Mouse (Mus musculus): ENCODE results near the gene Map3k12. TPM values are rescaled to one million over a fixed set of nuclear protein-coding genes. Genes with fewer than 3 reads are reported as not detected.

The Map3k12 gene
- polyA plus RNA-seq, 1 experiment from 2014 or later = 53.9 TPM

- Histone ChIP-seq H3K4me3 (replicated peaks) (no peak overlapping the region), H3K27ac (no peak overlapping the region), H3K4me1 (replicated peaks) (no peaks in the 10 kb centered on the region), H3K9ac (replicated peaks) (no peak overlapping the region), H3K4me2 (replicated peaks) (no peak overlapping the region), H3K9me3 (no peaks in the 10 kb centered on the region), H3K27me3 (no peaks in the 10 kb centered on the region), H3K36me3 (peaks cover 69% of the 10 kb centered on the region)
- WGBS = 89% methylated on average over 3 of the region's 3 CpGs
- no peak for ATAC-seq
These were observed 15.4 kb upstream of the Map3k12 start for GRCm38 (mm10) chr15:102532106-102532900.

GRCm38 (mm10) chr15:102531586-102531985 lies 14.7 kb upstream of the Map3k12 start:
- 89% methylated on average over 4 of the region's 4 CpGs for WGBS
- no peak overlapping the region for H3K4me3 ChIP-seq (replicated peaks)
- no peak overlapping the region for H3K27ac ChIP-seq
- H3K9me3 ChIP-seq = no peaks in the 10 kb centered on the region
- no peaks in the 10 kb centered on the region for H3K27me3 ChIP-seq
- ATAC-seq = no peak
- H3K36me3 ChIP-seq = peaks cover 66% of the 10 kb centered on the region
- H3K4me1 ChIP-seq (replicated peaks) = no peaks in the 10 kb centered on the region
- no peak overlapping the region for H3K4me2 ChIP-seq (replicated peaks)
- no peak overlapping the region for H3K9ac ChIP-seq (replicated peaks)

GRCm38 (mm10) chr15:102530566-102530965 lies 13.7 kb upstream of the Map3k12 start:
- H3K4me1 ChIP-seq (replicated peaks) = no peaks in the 10 kb centered on the region
- H3K4me2 ChIP-seq (replicated peaks) = no peak overlapping the region
- 89% methylated on average over 4 of the region's 4 CpGs for WGBS
- H3K36me3 ChIP-seq = peaks cover 64% of the 10 kb centered on the region
- no peak overlapping the region for H3K4me3 ChIP-seq (replicated peaks)
- no peak overlapping the region for H3K9ac ChIP-seq (replicated peaks)
- no peaks in the 10 kb centered on the region for H3K9me3 ChIP-seq
- H3K27ac ChIP-seq = no peak overlapping the region
- no peaks in the 10 kb centered on the region for H3K27me3 ChIP-seq
- no peak for ATAC-seq

GRCm38 (mm10) chr15:102528396-102528795 lies 11.5 kb upstream of the Map3k12 start:
- ATAC-seq = no peak
- Histone ChIP-seq H3K27me3 (no peaks in the 10 kb centered on the region), H3K4me1 (replicated peaks) (no peaks in the 10 kb centered on the region), H3K9me3 (no peaks in the 10 kb centered on the region), H3K4me2 (replicated peaks) (no peak overlapping the region), H3K9ac (replicated peaks) (no peak overlapping the region), H3K4me3 (replicated peaks) (no peak overlapping the region), H3K36me3 (peaks cover 67% of the 10 kb centered on the region), H3K27ac (no peak overlapping the region)
- WGBS = 96% methylated on average over 1 of the region's 1 CpGs

GRCm38 (mm10) chr15:102527936-102528335 lies 11.1 kb upstream of the Map3k12 start:
- Histone ChIP-seq H3K27me3 (no peaks in the 10 kb centered on the region), H3K4me3 (replicated peaks) (no peak overlapping the region), H3K36me3 (peaks cover 64% of the 10 kb centered on the region), H3K9me3 (no peaks in the 10 kb centered on the region), H3K9ac (replicated peaks) (no peak overlapping the region), H3K4me1 (replicated peaks) (no peaks in the 10 kb centered on the region), H3K27ac (no peak overlapping the region), H3K4me2 (replicated peaks) (no peak overlapping the region)
- ATAC-seq = no peak
- WGBS = 72% methylated on average over 3 of the region's 3 CpGs

- WGBS = 88% methylated on average over 6 of the region's 6 CpGs
- H3K36me3 ChIP-seq = peaks cover 74% of the 10 kb centered on the region
These were observed 9.5 kb upstream of the Map3k12 start for GRCm38 (mm10) chr15:102526111-102527002.

GRCm38 (mm10) chr15:102524892-102525485 lies 8.1 kb upstream of the Map3k12 start, which contains the start of gene Npff:
Gene Npff, minus strand, starts transcription at chr15:102524942.
- Histone ChIP-seq H3K4me3 (replicated peaks) (no peak within 1 kb of the TSS), H3K9me3 (no peaks in the 10 kb centered on the region), H3K27ac (no peak within 1 kb of the TSS; the same call in 1 of the 2 replicates), H3K4me1 (replicated peaks) (0 out of 2 replicates have a peak, but pooled peaks cover 2% of the 10 kb centered on the region), H3K27me3 (no peaks in the 10 kb centered on the region), H3K4me2 (replicated peaks) (no peak within 1 kb of the TSS), H3K36me3 (peaks cover 75% of the 10 kb centered on the region), H3K9ac (replicated peaks) (no peak within 1 kb of the TSS; the same call in 1 of the 2 replicates)
- WGBS = 7% methylated on average over 3 of the region's 3 CpGs
- no peak for ATAC-seq

More at GRCm38 (mm10) chr15:102526111-102527002, 9.5 kb upstream of the Map3k12 start:
- H3K4me2 ChIP-seq (replicated peaks) = no peak overlapping the region
- H3K4me3 ChIP-seq (replicated peaks) = no peak overlapping the region
- H3K4me1 ChIP-seq (replicated peaks) = no peaks in the 10 kb centered on the region
- no peaks in the 10 kb centered on the region for H3K27me3 ChIP-seq
- ATAC-seq = no peak
- no peaks in the 10 kb centered on the region for H3K9me3 ChIP-seq
- H3K9ac ChIP-seq (replicated peaks) = no peak overlapping the region
- H3K27ac ChIP-seq = no peak overlapping the region

- H3K4me1 ChIP-seq (replicated peaks) = peaks cover 20% of the 10 kb centered on the region
- no peak overlapping the region for H3K9ac ChIP-seq (replicated peaks)
- H3K9me3 ChIP-seq = no peaks in the 10 kb centered on the region
- ATAC-seq = no peak
- H3K27me3 ChIP-seq = no peaks in the 10 kb centered on the region
- peaks cover 46% of the 10 kb centered on the region for H3K36me3 ChIP-seq
- H3K27ac ChIP-seq = no peak overlapping the region
- H3K4me3 ChIP-seq (replicated peaks) = no peak overlapping the region
- H3K4me2 ChIP-seq (replicated peaks) = no peak overlapping the region
- WGBS = 81% methylated on average over 4 of the region's 4 CpGs
These were observed 4.6 kb upstream of the Map3k12 start for GRCm38 (mm10) chr15:102521480-102521879.

GRCm38 (mm10) chr15:102520416-102520815 lies 3.6 kb upstream of the Map3k12 start:
- no peak overlapping the region for H3K27ac ChIP-seq
- no peak overlapping the region for H3K4me3 ChIP-seq (replicated peaks)
- H3K4me2 ChIP-seq (replicated peaks) = no peak overlapping the region
- 94% methylated on average over 4 of the region's 4 CpGs for whole genome bisulfite sequencing
- H3K4me1 ChIP-seq (replicated peaks) = peaks cover 28% of the 10 kb centered on the region
- no peaks in the 10 kb centered on the region for H3K9me3 ChIP-seq
- H3K27me3 ChIP-seq = no peaks in the 10 kb centered on the region
- H3K9ac ChIP-seq (replicated peaks) = no peak overlapping the region
- no peak for ATAC-seq
- peaks cover 40% of the 10 kb centered on the region for H3K36me3 ChIP-seq

GRCm38 (mm10) chr15:102519211-102520141 lies 2.6 kb upstream of the Map3k12 start:
- Histone ChIP-seq H3K27me3 (no peaks in the 10 kb centered on the region), H3K4me1 (replicated peaks) (peaks cover 37% of the 10 kb centered on the region), H3K9ac (replicated peaks) (peak overlapping the region; percentile 84), H3K4me3 (replicated peaks) (peak overlapping the region; percentile 69), H3K27ac (peak overlapping the region; percentile 99), H3K9me3 (no peaks in the 10 kb centered on the region), H3K36me3 (peaks cover 37% of the 10 kb centered on the region), H3K4me2 (replicated peaks) (peak overlapping the region; percentile 79)
- WGBS = 72% methylated on average over 17 of the region's 17 CpGs
- no peak for ATAC-seq

GRCm38 (mm10) chr15:102518859-102519201 lies 2.0 kb upstream of the Map3k12 start:
- WGBS = 16% methylated on average over 9 of the region's 9 CpGs
- H3K4me1 ChIP-seq (replicated peaks) = peaks cover 44% of the 10 kb centered on the region
- H3K27ac ChIP-seq = peak overlapping the region; percentile 99
- H3K4me2 ChIP-seq (replicated peaks) = peak overlapping the region; percentile 79
- H3K9ac ChIP-seq (replicated peaks) = peak overlapping the region; percentile 84
- H3K36me3 ChIP-seq = peaks cover 30% of the 10 kb centered on the region
- H3K27me3 ChIP-seq = no peaks in the 10 kb centered on the region
- H3K9me3 ChIP-seq = no peaks in the 10 kb centered on the region
- H3K4me3 ChIP-seq (replicated peaks) = peak overlapping the region; percentile 69
- ATAC-seq = peak; percentile 5

All from midbrain, embryonic 13.5 days (tissue).